Mouse (Mus musculus): ENCODE data around the gene Pla2g16.

Gene Pla2g16

GRCm38 (mm10) chr19:7611942-7612757 is 54.9 kb downstream of the Pla2g16 start, which contains the start of gene Hrasls5:
TSS of gene Hrasls5 (plus strand) at chr19:7612541.
- in situ Hi-C loops (cut with MboI, MseI), result no loop called here

- in situ Hi-C loops (cut with MboI, MseI), result no loop called here
These were observed 55.9 kb downstream of the Pla2g16 start for GRCm38 (mm10) chr19:7613151-7613550.

- in situ Hi-C loops (cut with MboI, MseI), result no loop called here
These were observed 59.1 kb downstream of the Pla2g16 start for GRCm38 (mm10) chr19:7616231-7616930.

- in situ Hi-C loops (cut with MboI, MseI), result no loop called here
These were observed 59.8 kb downstream of the Pla2g16 start for GRCm38 (mm10) chr19:7617085-7617484.

- in situ Hi-C loops (cut with MboI, MseI), result no loop called here
These were observed 60.4 kb downstream of the Pla2g16 start for GRCm38 (mm10) chr19:7617696-7618095.

GRCm38 (mm10) chr19:7633021-7633420 is 75.8 kb downstream of the Pla2g16 start:
- in situ Hi-C loops (cut with MboI, MseI), result no loop called here

- in situ Hi-C loops (cut with MboI, MseI), result no loop called here
These were observed 76.5 kb downstream of the Pla2g16 start for GRCm38 (mm10) chr19:7633786-7634185.

All from T-helper 1 cell (primary cell).